Comparison of ENCODE assay signal across 19 mouse cellular contexts in the genomic region with DNA sequence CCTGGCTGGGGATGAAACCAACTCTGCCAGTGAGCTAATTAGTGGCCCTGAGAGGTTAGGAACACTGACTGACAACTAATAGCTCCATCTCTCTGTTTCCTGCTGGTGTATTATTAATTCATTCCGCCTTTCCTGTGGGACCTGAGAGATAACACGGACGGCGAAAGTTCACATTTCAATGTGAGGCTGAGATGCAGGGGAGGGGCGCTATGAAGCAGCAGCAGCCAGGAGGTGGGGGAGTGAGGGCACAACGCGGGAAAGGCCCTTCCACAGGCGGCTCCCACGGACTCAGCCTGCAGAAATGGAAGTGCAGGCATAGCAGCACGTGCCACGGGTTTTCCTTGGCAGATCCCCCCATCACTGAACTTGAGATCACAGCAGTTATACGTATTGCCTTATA.
A peak's percentile ranks its signal among the peaks of the same experiment; 100 is the strongest.
DNase-seq lines count a peak whose midpoint lies in the region; ATAC-seq and TF ChIP-seq lines count a peak whose summit lies in the region.
"Had no signal": no experiment of that assay in that cellular context is flagged by ENCODE, and none has a peak within 500 bp of the region (broad histone marks: within the 10 kb centered on the region; RNA-seq: fewer than 3 reads in every experiment).

No protein-coding gene starts in this region.

- peaks cover 30% of the 10 kb centered on the region for H3K27me3 ChIP-seq in heart, embryonic 15.5 days
- H3K27me3 ChIP-seq in limb, embryonic 13.5 days, result peaks cover 39% of the 10 kb centered on the region
- H3K27me3 ChIP-seq in limb, embryonic 10.5 days (ENCODE audit: low read depth, poor library complexity, severe bottlenecking), result peaks cover 35% of the 10 kb centered on the region
- no peaks in the 10 kb centered on the region for H3K27me3 ChIP-seq in stomach, embryonic 15.5 days (replicated peaks)
- peaks cover 2% of the 10 kb centered on the region; the same call in 1 of the 2 replicates for H3K27me3 ChIP-seq in stomach, postnatal 0 days (ENCODE audit: control insufficient read depth, insufficient read depth, low read length)
- no peaks in the 10 kb centered on the region for H3K27me3 ChIP-seq in hindbrain, embryonic 16.5 days (replicated peaks; ENCODE audit: control insufficient read depth, insufficient read depth, low read length)

- no peak overlapping the region for H3K4me3 ChIP-seq in heart, embryonic 15.5 days
- no peak overlapping the region for H3K4me3 ChIP-seq in limb, embryonic 13.5 days
- H3K4me3 ChIP-seq in limb, embryonic 10.5 days, result no peak overlapping the region
- H3K4me3 ChIP-seq in stomach, embryonic 15.5 days (replicated peaks), result no peak overlapping the region
- H3K4me3 ChIP-seq in stomach, postnatal 0 days (ENCODE audit: low read depth, low read length), result no peak overlapping the region
- H3K4me3 ChIP-seq in hindbrain, embryonic 16.5 days (ENCODE audit: low read length), result no peak overlapping the region
- H3K4me3 ChIP-seq: embryonic facial prominence, embryonic 12.5 days; gastrocnemius, adult 2 months; hindbrain, embryonic 12.5 days; neural tube, embryonic 13.5 days had no signal

- peaks cover 15% of the 10 kb centered on the region for H3K4me1 ChIP-seq in heart, embryonic 15.5 days (replicated peaks)
- peaks cover 13% of the 10 kb centered on the region for H3K4me1 ChIP-seq in limb, embryonic 13.5 days
- peaks cover 12% of the 10 kb centered on the region; the same call in 1 of the 2 replicates for H3K4me1 ChIP-seq in limb, embryonic 10.5 days
- H3K4me1 ChIP-seq in stomach, embryonic 15.5 days, result peaks cover 11% of the 10 kb centered on the region; the same call in 1 of the 2 replicates
- H3K4me1 ChIP-seq in stomach, postnatal 0 days (replicated peaks; ENCODE audit: control insufficient read depth, insufficient read depth), result no peaks in the 10 kb centered on the region
- H3K4me1 ChIP-seq in hindbrain, embryonic 16.5 days (ENCODE audit: control insufficient read depth, insufficient read depth, low read depth, low read length), result peaks cover 3% of the 10 kb centered on the region; the same call in 1 of the 2 replicates

- H3K9me3 ChIP-seq in heart, embryonic 15.5 days (replicated peaks), result no peaks in the 10 kb centered on the region
- no peaks in the 10 kb centered on the region for H3K9me3 ChIP-seq in limb, embryonic 13.5 days
- H3K9me3 ChIP-seq in limb, embryonic 10.5 days (replicated peaks), result no peaks in the 10 kb centered on the region
- no peaks in the 10 kb centered on the region for H3K9me3 ChIP-seq in stomach, embryonic 15.5 days
- H3K9me3 ChIP-seq in stomach, postnatal 0 days (ENCODE audit: control insufficient read depth, low read length), result no peaks in the 10 kb centered on the region
- H3K9me3 ChIP-seq in hindbrain, embryonic 16.5 days (ENCODE audit: control insufficient read depth, low read length), result no peaks in the 10 kb centered on the region
- H3K9me3 ChIP-seq: embryonic facial prominence, embryonic 12.5 days; hindbrain, embryonic 12.5 days; neural tube, embryonic 13.5 days had no signal

- no peaks in the 10 kb centered on the region for H3K36me3 ChIP-seq in heart, embryonic 15.5 days
- H3K36me3 ChIP-seq in limb, embryonic 13.5 days, result no peaks in the 10 kb centered on the region
- H3K36me3 ChIP-seq in limb, embryonic 10.5 days, result no peaks in the 10 kb centered on the region
- H3K36me3 ChIP-seq in stomach, embryonic 15.5 days, result no peaks in the 10 kb centered on the region
- H3K36me3 ChIP-seq in stomach, postnatal 0 days (ENCODE audit: control insufficient read depth, insufficient read depth, low read length), result no peaks in the 10 kb centered on the region
- H3K36me3 ChIP-seq in hindbrain, embryonic 16.5 days (ENCODE audit: control insufficient read depth, insufficient read depth, low read length), result no peaks in the 10 kb centered on the region
- H3K36me3 ChIP-seq: embryonic facial prominence, embryonic 12.5 days; hindbrain, embryonic 12.5 days; neural tube, embryonic 13.5 days had no signal

- no peak for TF ChIP-seq EP300 in stomach, postnatal 0 days (optimal IDR thresholded peaks at IDR 0.05)

- no peak for DNase-seq in heart, postnatal 25 days (ENCODE audit: low spot score)
- no peak for DNase-seq in limb, embryonic 10.5 days (ENCODE audit: low spot score)
- no peak for DNase-seq in stomach, postnatal 0 days (ENCODE audit: low spot score)
- DNase-seq: adrenal gland, postnatal 14 days; cerebellum, adult 18-20 months; cerebellum, postnatal 36 days; gastrocnemius, adult 2 months; liver; liver, postnatal 0 days had no signal

- peak overlapping the region; percentile 35 for H3K4me2 ChIP-seq in heart, embryonic 15.5 days
- no peak overlapping the region for H3K4me2 ChIP-seq in limb, embryonic 13.5 days (replicated peaks)
- H3K4me2 ChIP-seq in stomach, embryonic 15.5 days, result peak overlapping the region; percentile 10; the same call in 1 of the 2 replicates
- no peak overlapping the region for H3K4me2 ChIP-seq in stomach, postnatal 0 days (replicated peaks; ENCODE audit: low read depth)
- no peak overlapping the region for H3K4me2 ChIP-seq in hindbrain, embryonic 16.5 days (ENCODE audit: low read length)
- H3K4me2 ChIP-seq: hindbrain, embryonic 12.5 days; neural tube, embryonic 13.5 days had no signal

- no peak overlapping the region for H3K27ac ChIP-seq in heart, embryonic 15.5 days
- no peak overlapping the region for H3K27ac ChIP-seq in limb, embryonic 13.5 days
- no peak overlapping the region for H3K27ac ChIP-seq in limb, embryonic 10.5 days
- H3K27ac ChIP-seq in stomach, embryonic 15.5 days, result no peak overlapping the region
- no peak overlapping the region for H3K27ac ChIP-seq in stomach, postnatal 0 days (replicated peaks)
- no peak overlapping the region for H3K27ac ChIP-seq in hindbrain, embryonic 16.5 days (ENCODE audit: low read depth, low read length)
- H3K27ac ChIP-seq: embryonic facial prominence, embryonic 12.5 days; gastrocnemius, adult 2 months; hindbrain, embryonic 12.5 days; neural tube, embryonic 13.5 days had no signal

- intact Hi-C loops in heart, postnatal 25 days (cut with DNase I), result no loop called here

- no peak for TF ChIP-seq CTCF in stomach, postnatal 0 days (IDR thresholded peaks at IDR 0.05; ENCODE audit: low read depth)

- H3K9ac ChIP-seq in heart, embryonic 15.5 days, result no peak overlapping the region
- peak overlapping the region; percentile 35; the same call in 1 of the 2 replicates for H3K9ac ChIP-seq in limb, embryonic 13.5 days
- H3K9ac ChIP-seq in stomach, embryonic 15.5 days, result no peak overlapping the region
- no peak overlapping the region for H3K9ac ChIP-seq in stomach, postnatal 0 days (ENCODE audit: low read length)
- no peak overlapping the region for H3K9ac ChIP-seq in hindbrain, embryonic 16.5 days (ENCODE audit: low read depth, low read length)
- H3K9ac ChIP-seq: embryonic facial prominence, embryonic 12.5 days; liver, postnatal 0 days; neural tube, embryonic 13.5 days had no signal

- ATAC-seq in heart, embryonic 15.5 days (replicated peaks; ENCODE audit: insufficient number of reproducible peaks, insufficient read depth, low FRiP score, low read depth), result no peak
- no peak for ATAC-seq in limb, embryonic 13.5 days (ENCODE audit: low FRiP score, low read depth)
- ATAC-seq in stomach, embryonic 15.5 days (ENCODE audit: insufficient read depth, low FRiP score, low read depth), result no peak
- ATAC-seq in stomach, postnatal 0 days (ENCODE audit: low FRiP score, low TSS enrichment), result no peak
- ATAC-seq in hindbrain, embryonic 16.5 days, result no peak
- ATAC-seq: activated CD4-positive, CD25-positive, alpha-beta regulatory T cell, adult 4 months; forebrain, embryonic 16.5 days; liver, postnatal 0 days; Patski had no signal

- whole genome bisulfite sequencing in heart, embryonic 15.5 days, result 22% methylated on average over 12 of the region's 12 CpGs
- WGBS in limb, embryonic 13.5 days, result 23% methylated on average over 12 of the region's 12 CpGs
- 23% methylated on average over 12 of the region's 12 CpGs for WGBS in limb, embryonic 10.5 days
- WGBS in stomach, embryonic 15.5 days, result 21% methylated on average over 12 of the region's 12 CpGs
- 29% methylated on average over 12 of the region's 12 CpGs for WGBS in stomach, postnatal 0 days
- WGBS in hindbrain, embryonic 16.5 days, result 19% methylated on average over 12 of the region's 12 CpGs

Comparison
In these comparisons a context has a peak if more than half of its experiments do, and no peak if none do; other contexts are left out.
1. H3K4me2 ChIP-seq: peak in heart, embryonic 15.5 days (single experiment) and stomach, embryonic 15.5 days (single experiment); none in limb, embryonic 13.5 days (single experiment), stomach, postnatal 0 days (single experiment) and hindbrain, embryonic 16.5 days (single experiment).